Mouse (Mus musculus) bone marrow, adult 2 months (tissue): ENCODE data around the gene Ankrd44.

Experiments
- CTCF ChIP-seq: fragments of 200-500 bp; IDR thresholded peaks from 2 replicates; pipeline ENCODE4 v1.5.1; 2011; ENCODE audit warnings: low read length, control low read depth; ENCODE audit not compliant: control insufficient read depth, insufficient read depth
- POLR2A ChIP-seq: fragments of 200-500 bp; IDR thresholded peaks from 2 replicates; pipeline ENCODE4 v1.6.1; 2011; ENCODE audit warnings: low read depth, mild to moderate bottlenecking, control low read depth, low read length, borderline replicate concordance; ENCODE audit not compliant: control insufficient read depth

- no peak for TF ChIP-seq CTCF
- TF ChIP-seq POLR2A: no peak
These were observed 37.7 kb downstream of the Ankrd44 start for GRCm38 (mm10) chr1:54888449-54888848.
